ENCODE assay signal across 8 mouse cellular contexts in genomic region chr13:48513003-48513929, GRCm38 (mm10). TPM values are rescaled to one million over a fixed set of nuclear protein-coding genes. Genes with fewer than 3 reads are reported as not detected.
DNase-seq lines count a peak whose midpoint lies in the region; ATAC-seq lines count a peak whose summit lies in the region.

Zfp169 (minus strand) TSS chr13:48513451.
A830005F24Rik (plus strand) TSS chr13:48513570.

- no peaks in the 10 kb centered on the region for H3K36me3 ChIP-seq in heart, embryonic 14.5 days (ENCODE audit: control insufficient read depth, insufficient read depth, low read length)
- H3K36me3 ChIP-seq in liver, embryonic 13.5 days, result no peaks in the 10 kb centered on the region
- no peaks in the 10 kb centered on the region for H3K36me3 ChIP-seq in stomach, embryonic 16.5 days (ENCODE audit: control insufficient read depth, insufficient read depth, low read length)

- H3K9ac ChIP-seq in heart, embryonic 14.5 days (ENCODE audit: low read length), result peak within 1 kb of the TSS; percentile 88
- peak within 1 kb of the TSS; percentile 81 for H3K9ac ChIP-seq in liver, embryonic 13.5 days
- H3K9ac ChIP-seq in stomach, embryonic 16.5 days (ENCODE audit: low read length), result peak within 1 kb of the TSS; percentile 92

- 2% methylated on average over 34 of the region's 34 CpGs for WGBS in heart, embryonic 14.5 days
- 2% methylated on average over 34 of the region's 34 CpGs for WGBS in liver, embryonic 13.5 days (ENCODE audit: insufficient replicate concordance)
- WGBS in stomach, embryonic 16.5 days, result 1% methylated on average over 34 of the region's 34 CpGs

- H3K4me2 ChIP-seq in heart, embryonic 14.5 days (ENCODE audit: low read length), result peak within 1 kb of the TSS; percentile 96
- peak within 1 kb of the TSS; percentile 86 for H3K4me2 ChIP-seq in liver, embryonic 13.5 days
- H3K4me2 ChIP-seq in stomach, embryonic 16.5 days (ENCODE audit: low read depth, low read length), result peak within 1 kb of the TSS; percentile 93

- H3K4me3 ChIP-seq in heart, embryonic 14.5 days (ENCODE audit: control insufficient read depth in 1 of 2, insufficient read depth in 1 of 2, low read depth in 1 of 2, low read length in 2 of 2), result peak within 1 kb of the TSS; percentile 59 to 85
- H3K4me3 ChIP-seq in liver, embryonic 13.5 days (replicated peaks), result peak within 1 kb of the TSS; percentile 80
- peak within 1 kb of the TSS; percentile 89 for H3K4me3 ChIP-seq in stomach, embryonic 16.5 days (replicated peaks; ENCODE audit: low read length)

- peaks cover 5 to 8% of the 10 kb centered on the region in 2 experiments for H3K4me1 ChIP-seq in heart, embryonic 14.5 days (ENCODE audit: control insufficient read depth in 2 of 2, insufficient read depth in 2 of 2, low read length in 2 of 2)
- H3K4me1 ChIP-seq in liver, embryonic 13.5 days (replicated peaks), result peaks cover 16% of the 10 kb centered on the region
- peaks cover 6% of the 10 kb centered on the region; the same call in 1 of the 2 replicates for H3K4me1 ChIP-seq in stomach, embryonic 16.5 days (ENCODE audit: control insufficient read depth, insufficient read depth, low read length)

- H3K9me3 ChIP-seq in heart, embryonic 14.5 days (ENCODE audit: control insufficient read depth, low read length), result no peaks in the 10 kb centered on the region
- no peaks in the 10 kb centered on the region for H3K9me3 ChIP-seq in liver, embryonic 13.5 days (replicated peaks)
- no peaks in the 10 kb centered on the region for H3K9me3 ChIP-seq in stomach, embryonic 16.5 days (replicated peaks; ENCODE audit: control insufficient read depth, low read length)

- DNase-seq in CD4-positive, CD25-positive, alpha-beta regulatory T cell, adult 2 months (ENCODE audit: low read depth, low spot score), result peak; percentile 96
- DNase-seq in brain, embryonic 18.5 days (ENCODE audit: low read depth, low spot score), result peak; percentile 77
- DNase-seq in kidney, postnatal 14 days, result peak; percentile 91
- peak; percentile 73 for DNase-seq in liver, embryonic 13.5 days
- DNase-seq in neural tube, embryonic 10.5 days (ENCODE audit: extremely low spot score, low spot score), result peak; percentile 67

- H3K27ac ChIP-seq in heart, embryonic 14.5 days (replicated peaks in 1 of 2; ENCODE audit: control insufficient read depth in 1 of 2, insufficient read depth in 1 of 2, low read depth in 2 of 2, low read length in 2 of 2), result no peak within 1 kb of the TSS; a peak in 1 of 4 replicates
- no peak within 1 kb of the TSS for H3K27ac ChIP-seq in liver, embryonic 13.5 days
- H3K27ac ChIP-seq in stomach, embryonic 16.5 days (ENCODE audit: low read length), result peak within 1 kb of the TSS; percentile 52

- no peaks in the 10 kb centered on the region for H3K27me3 ChIP-seq in heart, embryonic 14.5 days (ENCODE audit: control insufficient read depth, insufficient read depth, low read length)
- H3K27me3 ChIP-seq in liver, embryonic 13.5 days, result no peaks in the 10 kb centered on the region
- H3K27me3 ChIP-seq in stomach, embryonic 16.5 days (ENCODE audit: control insufficient read depth, insufficient read depth, low read length), result no peaks in the 10 kb centered on the region

- peak; percentile 77 for ATAC-seq in erythroid progenitor cell, adult 5-6 weeks (replicated peaks; ENCODE audit: low FRiP score, poor library complexity, severe bottlenecking)
- peak; percentile 96 for ATAC-seq in heart, embryonic 14.5 days (ENCODE audit: insufficient number of reproducible peaks, insufficient read depth, low FRiP score, low read depth)
- peak; percentile 99 for ATAC-seq in liver, embryonic 13.5 days (ENCODE audit: low read depth)
- ATAC-seq in stomach, embryonic 16.5 days (ENCODE audit: insufficient read depth, low FRiP score), result peak; percentile 99

RNA-seq across cellular contexts. Expression of gene Zfp169, which starts in this region (rescaled TPM):
- 1.1 and 1.7 TPM in 2 replicates for total RNA-seq in erythroid progenitor cell, adult 5-6 weeks (2015; ENCODE audit: low replicate concordance)
- total RNA-seq in erythroid progenitor cell, adult 5-6 weeks (2017; ENCODE audit: low replicate concordance), result 1.3 and 2.2 TPM in 2 replicates
- polyA plus RNA-seq in heart, embryonic 14.5 days (2014; fragmentation: Nextera tagmentation; extraction: Ambion mirVana), result 3.3 and 3.6 TPM in 2 replicates
- 0.70 and 0.92 TPM in 2 replicates for polyA plus RNA-seq in liver, embryonic 13.5 days (2015; fragmentation: Nextera tagmentation; extraction: Ambion mirVana)
- polyA plus RNA-seq in stomach, embryonic 16.5 days (2015; fragmentation: Nextera tagmentation; extraction: Ambion mirVana), result 3.1 and 4.5 TPM in 2 replicates

RNA-seq across cellular contexts. Expression of gene A830005F24Rik, which starts in this region (rescaled TPM):
- total RNA-seq in erythroid progenitor cell, adult 5-6 weeks (2015; ENCODE audit: low replicate concordance), result not detected in 2 replicates
- total RNA-seq in erythroid progenitor cell, adult 5-6 weeks (2017; ENCODE audit: low replicate concordance), result not detected in 2 replicates
- 0.27 and 0.80 TPM in 2 replicates for polyA plus RNA-seq in heart, embryonic 14.5 days (2014; fragmentation: Nextera tagmentation; extraction: Ambion mirVana)
- polyA plus RNA-seq in liver, embryonic 13.5 days (2015; fragmentation: Nextera tagmentation; extraction: Ambion mirVana), result 0.43 and 0.67 TPM in 2 replicates
- 0.40 and 0.76 TPM in 2 replicates for polyA plus RNA-seq in stomach, embryonic 16.5 days (2015; fragmentation: Nextera tagmentation; extraction: Ambion mirVana)

Comparison
In these comparisons a context has a peak if more than half of its experiments do, and no peak if none do; other contexts are left out.
1. Peak in DNase-seq, ATAC-seq, H3K4me3 ChIP-seq, H3K9ac ChIP-seq and H3K4me2 ChIP-seq in liver, embryonic 13.5 days; RNA of the genes that start here not detected or under 1 TPM.